Mouse (Mus musculus): ENCODE results near the gene Irf4. TPM values are rescaled to one million over a fixed set of nuclear protein-coding genes. Genes with fewer than 3 reads are reported as not detected.

Gene Irf4
- polyA plus RNA-seq, 1 experiment from 2014 or later: 0.06 TPM

DNA sequence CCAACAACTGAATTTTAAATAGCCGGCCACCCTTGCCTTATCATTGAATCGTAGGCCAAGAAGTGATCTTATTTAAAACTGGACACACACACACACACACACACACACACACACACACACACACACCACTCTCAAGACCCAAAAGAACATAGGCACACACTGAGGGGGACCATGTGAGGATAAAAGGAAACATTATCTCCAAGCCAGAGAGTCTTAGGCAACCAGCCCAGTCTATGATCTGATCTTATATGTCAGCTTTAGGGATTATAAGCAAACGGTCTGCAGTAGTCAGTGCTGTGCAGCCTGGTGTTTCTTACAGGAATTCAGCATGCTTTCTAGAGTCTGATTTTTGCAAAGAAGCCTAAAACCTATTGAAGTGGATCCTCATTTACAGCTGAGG is 43.7 kb downstream of the Irf4 start:
- DNase-seq (ENCODE audit: low spot score) (no peak), ATAC-seq (ENCODE audit: low FRiP score) (no peak)
- Histone ChIP-seq H3K4me2 (replicated peaks; ENCODE audit: low read depth, low read length) (no peak overlapping the region), H3K4me3 (ENCODE audit: low read depth, low read length) (no peak overlapping the region), H3K9ac (ENCODE audit: low read depth, low read length) (no peak overlapping the region), H3K36me3 (ENCODE audit: control insufficient read depth, insufficient read depth, low read length) (no peaks in the 10 kb centered on the region), H3K9me3 (ENCODE audit: control insufficient read depth, low read length) (no peaks in the 10 kb centered on the region), H3K27ac (ENCODE audit: low read depth, low read length) (no peak overlapping the region), H3K4me1 (replicated peaks; ENCODE audit: control insufficient read depth, insufficient read depth, low read length) (no peaks in the 10 kb centered on the region), H3K27me3 (ENCODE audit: control insufficient read depth, insufficient read depth, low read length) (no peaks in the 10 kb centered on the region)
- WGBS: 84% methylated on average over 3 of the region's 3 CpGs

DNA sequence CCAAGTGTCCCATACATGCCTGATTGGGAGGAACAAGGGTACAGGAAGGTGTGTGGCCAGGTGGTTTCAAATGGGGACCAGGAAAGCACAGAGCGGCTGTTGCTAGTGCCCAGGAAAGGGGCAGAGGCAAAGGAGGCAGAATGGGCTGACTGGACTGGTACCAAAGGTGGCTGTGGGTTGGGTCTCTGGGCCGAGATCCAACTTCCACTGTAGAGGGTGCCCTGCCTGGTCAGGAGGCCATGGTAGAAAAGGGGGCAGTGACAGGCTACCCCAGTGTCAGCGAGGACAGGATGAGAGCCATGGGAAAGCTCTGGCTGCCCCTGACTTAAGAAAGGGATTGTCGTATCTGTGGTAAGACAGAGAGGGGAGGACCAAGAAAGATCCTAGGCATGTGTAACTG is 44.2 kb downstream of the Irf4 start:
- no peak for ATAC-seq (ENCODE audit: low FRiP score)
- Histone ChIP-seq H3K9me3 (ENCODE audit: control insufficient read depth, low read length) (no peaks in the 10 kb centered on the region), H3K9ac (ENCODE audit: low read depth, low read length) (no peak overlapping the region), H3K4me2 (replicated peaks; ENCODE audit: low read depth, low read length) (no peak overlapping the region), H3K27ac (ENCODE audit: low read depth, low read length) (no peak overlapping the region), H3K4me1 (replicated peaks; ENCODE audit: control insufficient read depth, insufficient read depth, low read length) (no peaks in the 10 kb centered on the region), H3K4me3 (ENCODE audit: low read depth, low read length) (no peak overlapping the region), H3K36me3 (ENCODE audit: control insufficient read depth, insufficient read depth, low read length) (no peaks in the 10 kb centered on the region), H3K27me3 (ENCODE audit: control insufficient read depth, insufficient read depth, low read length) (no peaks in the 10 kb centered on the region)
- WGBS: 85% methylated on average over 4 of the region's 4 CpGs
- DNase-seq (ENCODE audit: low spot score): no peak

DNA sequence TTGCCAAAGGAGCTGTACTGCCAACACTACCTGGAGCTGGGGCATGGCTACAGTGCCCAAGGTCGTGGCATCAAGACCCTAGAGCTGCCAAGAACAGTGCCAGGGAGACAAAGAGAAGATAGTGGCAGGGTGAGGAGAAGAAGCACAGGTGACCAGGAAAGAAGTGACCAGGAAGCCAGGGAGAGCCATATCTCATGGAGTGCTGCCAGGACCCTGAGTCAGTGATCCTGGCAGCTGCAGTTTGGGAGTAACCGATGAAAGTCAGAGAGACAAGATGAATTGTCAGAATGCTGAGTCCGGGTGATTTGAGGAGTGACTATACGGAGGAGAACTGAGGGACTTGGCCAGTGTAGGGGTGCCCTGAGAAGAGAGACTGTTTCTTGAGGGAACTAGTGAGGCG is 44.6 kb downstream of the Irf4 start:
- no peaks in the 10 kb centered on the region for H3K9me3 ChIP-seq (ENCODE audit: control insufficient read depth, low read length)
- H3K9ac ChIP-seq (ENCODE audit: low read depth, low read length): no peak overlapping the region
- no peaks in the 10 kb centered on the region for H3K27me3 ChIP-seq (ENCODE audit: control insufficient read depth, insufficient read depth, low read length)
- 86% methylated on average over 5 of the region's 5 CpGs for WGBS
- no peaks in the 10 kb centered on the region for H3K4me1 ChIP-seq (replicated peaks; ENCODE audit: control insufficient read depth, insufficient read depth, low read length)
- H3K36me3 ChIP-seq (ENCODE audit: control insufficient read depth, insufficient read depth, low read length): no peaks in the 10 kb centered on the region
- H3K4me2 ChIP-seq (replicated peaks; ENCODE audit: low read depth, low read length): no peak overlapping the region
- H3K27ac ChIP-seq (ENCODE audit: low read depth, low read length): no peak overlapping the region
- H3K4me3 ChIP-seq (ENCODE audit: low read depth, low read length): no peak overlapping the region
- ATAC-seq (ENCODE audit: low FRiP score): no peak
- no peak for DNase-seq (ENCODE audit: low spot score)

DNA sequence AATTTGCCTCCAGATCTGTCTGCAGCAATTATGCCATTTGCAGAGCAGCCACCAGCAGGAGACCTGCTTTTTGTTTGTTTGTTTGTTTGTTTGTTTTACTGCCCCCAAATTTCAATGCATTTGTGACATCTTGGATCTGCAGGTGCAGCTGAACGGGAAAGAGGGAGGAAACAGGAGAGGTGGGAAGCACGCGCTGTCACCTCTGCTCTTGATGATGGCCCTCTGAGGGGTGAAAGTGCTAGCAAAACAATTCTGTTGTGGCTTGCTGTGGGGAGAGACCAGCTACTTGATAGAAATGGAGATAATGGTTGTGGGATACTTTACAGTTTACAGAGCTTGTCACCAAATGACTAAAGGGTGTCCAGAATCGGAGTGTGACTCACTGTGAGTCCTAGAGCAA is 46.9 kb downstream of the Irf4 start:
- H3K9me3 ChIP-seq (ENCODE audit: control insufficient read depth, low read length): no peaks in the 10 kb centered on the region
- no peak for ATAC-seq (ENCODE audit: low FRiP score)
- no peak overlapping the region for H3K4me2 ChIP-seq (replicated peaks; ENCODE audit: low read depth, low read length)
- no peak overlapping the region for H3K27ac ChIP-seq (ENCODE audit: low read depth, low read length)
- H3K27me3 ChIP-seq (ENCODE audit: control insufficient read depth, insufficient read depth, low read length): no peaks in the 10 kb centered on the region
- H3K4me3 ChIP-seq (ENCODE audit: low read depth, low read length): no peak overlapping the region
- no peak for DNase-seq (ENCODE audit: low spot score)
- H3K36me3 ChIP-seq (ENCODE audit: control insufficient read depth, insufficient read depth, low read length): no peaks in the 10 kb centered on the region
- WGBS: 89% methylated on average over 4 of the region's 4 CpGs
- H3K9ac ChIP-seq (ENCODE audit: low read depth, low read length): no peak overlapping the region
- no peaks in the 10 kb centered on the region for H3K4me1 ChIP-seq (replicated peaks; ENCODE audit: control insufficient read depth, insufficient read depth, low read length)

DNA sequence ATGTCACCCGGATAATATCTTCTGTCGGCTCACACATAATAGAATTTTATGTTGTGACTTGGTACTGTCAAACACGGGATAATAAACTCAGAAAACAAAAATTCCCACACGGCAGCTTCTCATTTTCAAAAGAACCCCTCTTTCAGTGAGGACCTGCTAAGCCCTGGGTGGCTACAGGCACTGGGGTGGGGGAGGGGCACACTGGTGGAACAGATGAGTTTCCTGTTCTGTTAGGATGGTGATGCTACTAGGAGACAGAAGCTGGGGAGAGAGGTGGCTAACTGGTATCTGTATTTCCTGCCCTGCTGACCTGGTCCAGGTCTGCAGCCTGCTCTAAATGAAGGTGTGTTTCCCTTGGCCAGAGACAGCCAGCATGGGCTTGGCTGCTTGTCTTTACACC is 52.9 kb downstream of the Irf4 start:
- Histone ChIP-seq H3K36me3 (ENCODE audit: control insufficient read depth, insufficient read depth, low read length) (no peaks in the 10 kb centered on the region), H3K9me3 (ENCODE audit: control insufficient read depth, low read length) (no peaks in the 10 kb centered on the region), H3K4me3 (ENCODE audit: low read depth, low read length) (no peak overlapping the region), H3K9ac (ENCODE audit: low read depth, low read length) (no peak overlapping the region), H3K4me2 (replicated peaks; ENCODE audit: low read depth, low read length) (no peak overlapping the region), H3K27me3 (ENCODE audit: control insufficient read depth, insufficient read depth, low read length) (no peaks in the 10 kb centered on the region), H3K27ac (ENCODE audit: low read depth, low read length) (no peak overlapping the region), H3K4me1 (replicated peaks; ENCODE audit: control insufficient read depth, insufficient read depth, low read length) (no peaks in the 10 kb centered on the region)
- ATAC-seq (ENCODE audit: low FRiP score) (no peak), DNase-seq (ENCODE audit: low spot score) (no peak)
- WGBS: 78% methylated on average over 4 of the region's 4 CpGs

DNA sequence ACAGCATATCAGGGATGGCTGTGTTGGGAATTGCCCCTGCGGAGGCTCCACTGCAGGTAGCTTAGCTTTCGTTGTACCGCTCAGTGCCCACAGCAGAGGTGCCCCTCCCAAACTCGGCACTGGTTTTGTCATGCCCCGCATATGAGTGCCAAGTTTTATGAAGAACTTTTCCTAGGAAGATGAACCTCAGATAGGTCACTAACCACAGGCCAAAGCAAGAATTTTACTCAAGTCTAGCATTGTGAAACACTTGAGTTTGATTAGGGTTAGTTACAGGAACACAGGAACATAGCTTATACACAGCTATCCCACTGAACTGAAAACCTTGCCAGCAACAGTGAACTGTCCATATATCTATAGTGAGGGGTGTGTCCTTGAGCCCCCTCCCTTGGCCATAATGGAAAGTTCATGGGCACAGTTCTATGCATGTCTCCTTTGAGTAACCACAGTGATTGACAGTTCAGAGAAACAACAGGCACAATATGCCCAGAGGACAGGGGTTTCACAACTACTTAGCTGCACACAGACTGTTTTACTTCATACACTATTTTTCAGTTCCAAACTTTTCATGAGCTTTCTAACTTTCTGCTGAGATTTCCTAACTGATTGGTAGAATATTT is 53.4 kb downstream of the Irf4 start:
- Histone ChIP-seq H3K9me3 (ENCODE audit: control insufficient read depth, low read length) (no peaks in the 10 kb centered on the region), H3K9ac (ENCODE audit: low read depth, low read length) (no peak overlapping the region), H3K27me3 (ENCODE audit: control insufficient read depth, insufficient read depth, low read length) (no peaks in the 10 kb centered on the region), H3K4me3 (ENCODE audit: low read depth, low read length) (no peak overlapping the region), H3K4me1 (replicated peaks; ENCODE audit: control insufficient read depth, insufficient read depth, low read length) (no peaks in the 10 kb centered on the region), H3K4me2 (replicated peaks; ENCODE audit: low read depth, low read length) (no peak overlapping the region), H3K36me3 (ENCODE audit: control insufficient read depth, insufficient read depth, low read length) (no peaks in the 10 kb centered on the region), H3K27ac (ENCODE audit: low read depth, low read length) (no peak overlapping the region)
- 93% methylated on average over 5 of the region's 5 CpGs for WGBS
- DNase-seq (ENCODE audit: low spot score) (no peak), ATAC-seq (ENCODE audit: low FRiP score) (no peak)

DNA sequence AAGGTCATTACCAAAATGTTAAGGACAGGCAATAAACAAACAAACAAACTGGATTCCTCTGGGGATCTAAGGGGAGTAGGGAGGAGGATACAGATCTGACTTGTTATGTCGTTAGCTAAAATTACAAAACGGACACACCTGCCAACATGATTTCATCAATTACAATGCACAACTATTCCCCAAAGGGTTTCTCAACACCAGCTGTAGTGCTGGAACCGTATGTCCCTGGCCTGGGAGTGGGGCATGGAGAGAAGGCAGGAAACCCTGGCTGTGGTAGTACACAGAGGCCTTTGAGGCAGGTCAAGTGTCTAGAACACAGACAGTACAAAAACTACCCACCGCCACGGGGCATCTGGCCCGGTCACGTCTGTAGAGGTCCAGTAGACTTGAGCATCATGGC is 60.2 kb downstream of the Irf4 start:
- Histone ChIP-seq H3K4me1 (replicated peaks; ENCODE audit: control insufficient read depth, insufficient read depth, low read length) (no peaks in the 10 kb centered on the region), H3K27me3 (ENCODE audit: control insufficient read depth, insufficient read depth, low read length) (no peaks in the 10 kb centered on the region), H3K4me3 (ENCODE audit: low read depth, low read length) (no peak overlapping the region), H3K9me3 (ENCODE audit: control insufficient read depth, low read length) (no peaks in the 10 kb centered on the region), H3K36me3 (ENCODE audit: control insufficient read depth, insufficient read depth, low read length) (no peaks in the 10 kb centered on the region), H3K27ac (ENCODE audit: low read depth, low read length) (no peak overlapping the region), H3K4me2 (replicated peaks; ENCODE audit: low read depth, low read length) (no peak overlapping the region), H3K9ac (ENCODE audit: low read depth, low read length) (no peak overlapping the region)
- WGBS: 84% methylated on average over 7 of the region's 7 CpGs
- ATAC-seq (ENCODE audit: low FRiP score) (no peak), DNase-seq (ENCODE audit: low spot score) (no peak)

DNA sequence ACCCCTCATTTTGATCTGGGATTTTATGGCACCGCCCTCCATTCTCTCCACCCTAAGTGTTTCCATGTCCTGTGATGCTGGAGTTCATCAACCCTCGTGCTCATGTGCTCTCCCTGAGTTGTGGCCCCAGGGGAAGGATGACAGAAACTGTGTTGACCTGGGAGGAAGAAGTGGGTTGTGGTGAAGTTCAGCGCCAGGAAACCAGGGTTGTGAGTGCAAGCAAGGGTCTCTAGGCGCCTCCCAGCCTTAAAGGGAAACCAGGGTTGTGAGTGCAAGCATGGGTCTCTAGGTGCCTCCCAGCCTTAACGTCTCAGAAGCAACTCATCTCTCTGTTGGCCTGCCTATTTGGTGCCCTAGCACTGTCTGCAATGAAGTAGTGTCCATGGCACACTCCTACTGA is 64.4 kb downstream of the Irf4 start:
- ATAC-seq (ENCODE audit: low FRiP score): no peak
- no peak overlapping the region for H3K27ac ChIP-seq (ENCODE audit: low read depth, low read length)
- no peak overlapping the region for H3K4me2 ChIP-seq (replicated peaks; ENCODE audit: low read depth, low read length)
- no peak overlapping the region for H3K4me3 ChIP-seq (ENCODE audit: low read depth, low read length)
- no peaks in the 10 kb centered on the region for H3K9me3 ChIP-seq (ENCODE audit: control insufficient read depth, low read length)
- H3K27me3 ChIP-seq (ENCODE audit: control insufficient read depth, insufficient read depth, low read length): no peaks in the 10 kb centered on the region
- 87% methylated on average over 5 of the region's 5 CpGs for WGBS
- no peaks in the 10 kb centered on the region; the same call in 1 of the 2 replicates for H3K36me3 ChIP-seq (ENCODE audit: control insufficient read depth, insufficient read depth, low read length)
- H3K9ac ChIP-seq (ENCODE audit: low read depth, low read length): no peak overlapping the region
- H3K4me1 ChIP-seq (replicated peaks; ENCODE audit: control insufficient read depth, insufficient read depth, low read length): no peaks in the 10 kb centered on the region
- DNase-seq (ENCODE audit: low spot score): no peak

DNA sequence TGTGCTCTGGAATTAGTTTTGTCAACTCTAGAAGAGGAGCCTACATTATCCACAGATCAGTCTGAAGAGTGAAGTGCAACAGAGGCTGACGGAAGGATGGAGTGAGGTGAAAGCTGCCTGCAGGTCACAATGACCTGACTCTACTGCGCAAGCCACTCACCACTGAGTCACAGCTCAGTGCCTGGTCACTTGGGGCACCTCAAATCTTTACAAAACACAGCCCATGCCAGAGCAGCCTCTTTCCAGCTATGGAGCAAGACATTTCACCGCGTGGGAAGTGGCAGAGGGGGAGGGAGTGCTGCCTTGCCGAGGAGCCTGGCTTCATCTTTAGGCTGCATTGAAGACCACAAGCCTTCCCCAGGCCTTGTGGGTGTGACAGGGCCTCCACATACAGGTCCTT is 65.2 kb downstream of the Irf4 start:
- Histone ChIP-seq H3K27me3 (ENCODE audit: control insufficient read depth, insufficient read depth, low read length) (no peaks in the 10 kb centered on the region), H3K9me3 (ENCODE audit: control insufficient read depth, low read length) (no peaks in the 10 kb centered on the region), H3K36me3 (ENCODE audit: control insufficient read depth, insufficient read depth, low read length) (no peaks in the 10 kb centered on the region; the same call in 1 of the 2 replicates), H3K27ac (ENCODE audit: low read depth, low read length) (no peak overlapping the region), H3K4me2 (replicated peaks; ENCODE audit: low read depth, low read length) (no peak overlapping the region), H3K4me1 (replicated peaks; ENCODE audit: control insufficient read depth, insufficient read depth, low read length) (no peaks in the 10 kb centered on the region), H3K4me3 (ENCODE audit: low read depth, low read length) (no peak overlapping the region), H3K9ac (ENCODE audit: low read depth, low read length) (no peak overlapping the region)
- WGBS: 82% methylated on average over 5 of the region's 5 CpGs
- ATAC-seq (ENCODE audit: low FRiP score) (no peak), DNase-seq (ENCODE audit: low spot score) (no peak)
